Mouse (Mus musculus) left cerebral cortex, postnatal 4 days (tissue): Measurements from ENCODE around the gene Bfsp2. TPM values are rescaled to one million over a fixed set of nuclear protein-coding genes. Genes with fewer than 3 reads are reported as not detected.
A peak's percentile ranks its signal among the peaks of the same experiment; 100 is the strongest.

Source experiments
- DNase-seq: peaks from one replicate; pipeline ENCODE4 v3.0.0-alpha.2; 2022
- intact Hi-C: fragments of 180-260 bp; cut with DNase I; formaldehyde crosslinking; loops from one replicate; pipeline ENCODE4 v1.15.1; 2025
- total RNA-seq, 2 experiments: library from RNA; stranded (reverse); gene quantifications; 2 replicates each; pipeline ENCODE4 v1.2.3; 2021

Gene Bfsp2
- total RNA-seq, 2 experiments from 2014 or later: 0.77 to 1.5 TPM

DNA sequence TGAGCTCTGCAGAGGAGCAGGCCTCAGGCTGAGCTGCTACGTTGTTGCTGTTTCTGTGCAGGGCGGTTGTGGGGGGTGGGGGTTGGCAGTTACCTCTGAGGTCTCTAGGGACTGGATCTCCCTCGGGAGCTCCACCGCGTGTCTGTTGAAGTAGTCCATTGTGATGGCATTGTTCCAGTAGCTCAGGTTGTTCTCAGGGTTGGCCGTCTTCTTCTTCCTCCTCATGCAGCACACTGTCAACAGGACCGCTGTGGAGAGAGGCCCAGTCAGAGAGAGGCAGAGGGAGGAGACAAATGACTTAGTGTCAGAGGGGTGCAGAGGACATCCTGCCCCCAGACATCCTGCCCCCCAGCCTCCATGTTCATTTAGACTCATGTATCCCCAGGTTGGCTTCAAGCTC, 8.9 kb upstream of the Bfsp2 start:
- intact Hi-C loops: no loop called here
- DNase-seq: no peak

GRCm38 (mm10) chr9:103486262-103486661, 6.0 kb upstream of the Bfsp2 start:
- intact Hi-C loops: no loop called here
- DNase-seq: peak; percentile 43

GRCm38 (mm10) chr9:103485606-103486005, 5.4 kb upstream of the Bfsp2 start:
- intact Hi-C loops: no loop called here
- no peak for DNase-seq

DNA sequence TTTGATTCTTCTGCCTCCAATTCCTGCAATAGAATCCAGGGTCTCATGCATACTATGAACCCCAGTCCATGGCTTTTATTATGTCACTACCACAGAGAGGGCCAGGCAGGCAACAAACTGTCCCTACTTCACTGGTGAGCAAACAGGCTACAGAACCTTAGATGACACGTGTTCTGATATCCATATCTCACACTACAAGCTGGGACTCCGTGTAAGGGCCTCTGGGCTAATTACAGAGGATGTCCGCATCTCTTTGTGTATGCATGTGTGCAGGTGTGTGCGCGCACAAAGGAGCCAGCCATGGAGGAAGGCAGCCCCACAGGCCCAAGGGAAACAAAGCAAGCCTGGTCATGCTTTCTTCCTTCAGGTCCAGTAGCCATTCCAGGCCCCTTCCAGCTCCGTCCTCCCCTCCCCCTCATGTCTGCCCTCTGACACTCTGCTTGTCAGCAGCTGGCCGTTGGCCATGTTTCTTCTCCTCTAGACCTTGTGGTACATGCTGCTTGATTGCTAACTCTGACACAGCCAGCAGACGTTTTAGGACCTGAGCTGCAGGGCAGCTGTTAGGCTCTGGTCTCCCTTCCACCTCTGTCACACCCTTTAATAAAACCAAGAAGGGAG, 492 bp upstream of the Bfsp2 start:
- intact Hi-C loops: no loop called here
- DNase-seq: peak; percentile 75

DNA sequence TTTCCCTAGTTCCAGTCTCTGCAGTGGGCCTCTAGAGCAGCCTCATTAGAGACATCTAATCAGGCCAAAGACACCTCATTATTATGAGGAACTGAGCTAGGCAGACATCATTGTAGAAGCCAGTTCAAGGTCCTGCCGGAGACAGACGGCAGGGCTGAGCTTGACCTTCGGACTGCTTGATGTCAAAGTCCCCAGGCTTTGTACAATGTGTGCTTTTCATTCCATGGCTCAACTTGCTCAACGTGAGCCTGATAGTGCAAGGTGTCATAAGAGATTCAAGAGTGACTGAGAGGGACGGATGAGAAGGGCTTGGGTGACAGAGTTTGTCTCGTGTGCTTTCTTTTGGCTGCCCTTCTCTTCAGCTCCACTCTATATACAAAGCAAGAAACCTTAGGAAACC, 4.8 kb downstream of the Bfsp2 start:
- no peak for DNase-seq
- intact Hi-C loops: loop anchor here (10.0 kb wide), 1 partner anchor 111 kb away; the partner anchor contains the start of gene Cdv3

- peak; percentile 27 for DNase-seq
- intact Hi-C loops: loop anchor here (10.0 kb wide), 1 partner anchor 109 kb away; the partner anchor contains the start of gene Cdv3
Observed at GRCm38 (mm10) chr9:103473915-103474688, 6.1 kb downstream of the Bfsp2 start.

GRCm38 (mm10) chr9:103471784-103472183, 8.4 kb downstream of the Bfsp2 start:
- intact Hi-C loops: loop anchor here (10.0 kb wide), 1 partner anchor 107 kb away; the partner anchor contains the start of gene Cdv3
- no peak for DNase-seq

DNA sequence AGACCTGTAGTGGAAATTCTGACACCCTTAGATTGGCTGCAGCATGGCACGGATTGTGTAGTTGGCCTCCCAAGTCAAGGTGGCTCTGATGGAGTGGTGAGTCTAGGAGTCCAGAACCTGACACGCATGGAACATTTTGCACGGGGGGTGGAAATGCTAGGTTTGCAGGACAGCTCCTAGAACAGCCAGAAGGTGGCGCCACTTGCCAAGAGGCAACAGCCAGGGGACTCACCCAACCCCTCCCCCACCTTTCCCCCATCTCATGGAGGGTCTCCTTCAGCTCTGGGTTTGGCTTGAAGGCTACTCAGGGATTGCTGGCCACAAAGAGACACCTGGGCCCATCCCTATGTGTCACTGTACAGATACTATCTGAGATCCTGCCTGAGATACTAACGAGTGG, 10.7 kb downstream of the Bfsp2 start:
- intact Hi-C loops: no loop called here
- peak; percentile 38 for DNase-seq

DNA sequence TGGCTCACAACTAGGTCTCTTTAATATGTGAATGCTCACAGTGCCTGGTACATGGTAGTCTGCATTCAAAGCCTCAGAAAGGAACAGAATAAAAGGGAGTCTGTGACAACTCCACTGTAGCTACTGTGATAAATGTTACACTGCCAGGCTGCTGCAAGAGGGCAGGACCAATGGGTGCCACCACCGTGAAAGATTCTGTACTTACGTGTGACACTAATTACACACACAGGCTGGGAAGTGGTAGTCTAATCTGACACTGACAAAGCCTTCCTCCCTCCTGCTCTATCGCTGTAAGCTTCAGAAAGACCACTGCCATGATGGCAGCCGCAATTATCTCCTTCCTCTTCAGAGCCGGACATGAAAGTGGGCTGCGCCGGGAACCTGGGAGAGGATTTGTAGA, 11.3 kb downstream of the Bfsp2 start:
- no peak for DNase-seq
- intact Hi-C loops: no loop called here

DNA sequence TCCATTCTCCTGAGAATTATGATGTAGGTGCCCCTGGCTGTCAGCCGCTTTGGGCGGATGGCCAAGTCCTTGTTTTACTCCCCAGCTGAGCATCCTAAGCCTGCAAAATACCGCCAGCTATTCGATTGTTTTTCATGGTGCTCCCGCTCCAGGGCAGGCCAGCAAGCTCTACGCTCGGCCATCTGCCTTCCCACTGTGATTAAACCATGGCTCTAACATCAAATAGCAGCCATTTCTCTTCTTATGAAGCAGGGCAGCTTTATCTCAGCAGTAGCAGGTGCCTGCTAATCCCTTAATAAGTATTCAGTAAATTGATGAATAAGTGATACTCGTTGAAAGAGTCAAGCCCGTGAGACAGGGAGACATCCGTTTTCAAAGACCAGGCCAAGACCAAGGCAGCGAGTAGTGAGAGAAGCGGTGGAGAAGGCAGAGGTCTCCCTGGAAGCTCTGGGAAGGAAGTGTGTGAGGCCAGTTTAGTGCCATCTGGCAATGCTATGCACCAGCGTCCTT, 14.5 kb downstream of the Bfsp2 start:
- peak; percentile 72 for DNase-seq
- intact Hi-C loops: no loop called here

- intact Hi-C loops: no loop called here
- no peak for DNase-seq
Observed at GRCm38 (mm10) chr9:103465293-103465692, 14.9 kb downstream of the Bfsp2 start.

DNA sequence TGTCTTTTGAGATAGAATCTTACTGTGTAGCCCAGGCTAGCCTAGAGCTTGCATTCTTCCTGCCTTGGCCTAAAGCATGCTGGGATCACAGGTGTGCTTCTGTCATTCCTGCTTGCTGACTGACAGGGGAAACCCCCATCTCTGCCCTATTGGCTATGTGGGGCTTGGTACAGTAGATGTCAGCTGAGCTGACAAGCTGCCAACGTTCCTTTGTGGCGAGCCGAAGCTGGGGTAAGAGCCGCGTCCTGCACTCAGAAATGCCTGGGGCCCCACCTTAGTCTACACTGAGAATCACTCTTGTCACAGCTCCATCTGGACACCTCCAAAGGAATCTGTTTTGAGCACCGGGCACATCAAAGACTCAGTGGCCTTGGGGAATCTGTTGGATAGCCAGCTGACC, 16.4 kb downstream of the Bfsp2 start:
- intact Hi-C loops: no loop called here
- no peak for DNase-seq

DNA sequence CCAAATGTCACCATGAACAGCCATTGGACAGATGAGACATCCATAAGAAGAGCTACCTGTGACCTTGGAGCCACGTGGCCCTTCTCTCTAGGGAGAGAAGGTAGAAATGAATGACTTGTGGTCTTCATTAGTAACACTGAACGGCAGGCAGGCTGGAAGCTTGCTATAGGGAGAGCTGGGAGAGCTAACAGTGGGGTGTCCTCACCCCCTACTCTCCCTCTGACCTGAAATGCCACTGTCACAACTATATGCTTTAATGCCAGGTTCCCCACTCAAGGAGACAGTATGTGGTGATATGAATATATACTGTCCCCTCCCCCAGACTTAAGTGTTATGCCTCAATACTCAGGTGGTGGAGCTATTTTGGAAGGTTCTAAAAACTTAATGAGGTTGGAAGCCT, 20.4 kb downstream of the Bfsp2 start:
- no peak for DNase-seq
- intact Hi-C loops: no loop called here

- DNase-seq: no peak
- intact Hi-C loops: no loop called here
Observed at GRCm38 (mm10) chr9:103459307-103459706, 20.9 kb downstream of the Bfsp2 start.

GRCm38 (mm10) chr9:103449651-103450050, 30.6 kb downstream of the Bfsp2 start:
- intact Hi-C loops: no loop called here
- DNase-seq: no peak

DNA sequence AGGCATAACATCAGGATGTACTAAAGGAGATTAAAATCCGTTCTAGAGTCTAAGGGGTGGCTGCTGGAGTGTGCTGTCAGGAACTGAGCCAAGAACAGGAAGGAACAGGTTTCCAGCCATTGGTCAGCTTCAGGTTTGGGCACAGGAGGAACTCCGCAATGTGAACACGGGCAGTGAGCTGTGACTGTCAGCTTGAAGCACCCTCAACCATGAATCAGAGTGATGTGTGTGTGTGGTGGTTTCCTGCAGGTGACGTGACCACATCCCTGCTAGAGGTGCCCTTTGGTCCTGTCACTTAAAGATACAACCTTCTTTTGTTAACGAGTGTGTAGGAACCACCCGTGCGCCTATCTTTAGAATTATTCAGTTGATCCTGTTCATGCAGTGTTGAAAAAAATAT, 31.1 kb downstream of the Bfsp2 start:
- intact Hi-C loops: no loop called here

DNA sequence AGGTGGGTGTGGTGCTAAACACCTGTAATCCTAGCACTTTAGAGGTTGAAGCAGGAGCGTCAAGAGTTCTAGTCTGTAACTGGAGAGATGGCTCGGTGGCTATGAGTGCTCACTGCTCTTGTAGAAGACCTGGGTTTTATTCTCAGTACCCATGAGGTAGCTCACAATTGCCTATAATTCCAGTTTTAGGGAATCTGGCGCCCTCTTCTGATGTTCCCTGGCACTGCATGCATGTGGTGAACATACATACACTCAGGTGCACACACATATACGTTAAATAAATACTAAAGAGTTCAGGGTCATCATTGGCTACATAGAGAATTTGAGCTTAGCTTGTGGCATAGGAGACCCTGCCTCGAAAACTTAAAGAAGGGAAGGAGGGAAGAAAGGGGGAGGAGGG, 35.6 kb downstream of the Bfsp2 start:
- intact Hi-C loops: no loop called here
- no peak for DNase-seq

More for the DNA sequence above, 31.1 kb downstream of the Bfsp2 start:
- DNase-seq: no peak

DNA sequence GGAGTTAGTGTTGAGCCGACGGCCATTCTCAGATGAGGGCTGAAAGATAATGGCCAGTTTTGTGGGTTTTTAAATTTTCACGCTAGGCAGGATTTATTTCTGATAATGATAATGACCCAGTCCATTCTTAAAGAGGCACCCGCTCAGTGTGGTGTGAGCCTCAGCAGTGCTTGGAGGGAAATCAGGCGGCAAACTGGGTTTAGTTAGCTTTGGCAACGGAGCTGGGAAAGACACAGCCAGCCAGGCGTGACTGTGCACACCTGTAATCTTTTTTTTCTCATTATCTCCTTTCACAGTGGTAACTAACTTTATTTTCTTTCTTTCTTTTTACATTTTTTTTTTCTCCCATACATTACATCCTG, 36.4 kb downstream of the Bfsp2 start:
- DNase-seq: no peak
- intact Hi-C loops: no loop called here

DNA sequence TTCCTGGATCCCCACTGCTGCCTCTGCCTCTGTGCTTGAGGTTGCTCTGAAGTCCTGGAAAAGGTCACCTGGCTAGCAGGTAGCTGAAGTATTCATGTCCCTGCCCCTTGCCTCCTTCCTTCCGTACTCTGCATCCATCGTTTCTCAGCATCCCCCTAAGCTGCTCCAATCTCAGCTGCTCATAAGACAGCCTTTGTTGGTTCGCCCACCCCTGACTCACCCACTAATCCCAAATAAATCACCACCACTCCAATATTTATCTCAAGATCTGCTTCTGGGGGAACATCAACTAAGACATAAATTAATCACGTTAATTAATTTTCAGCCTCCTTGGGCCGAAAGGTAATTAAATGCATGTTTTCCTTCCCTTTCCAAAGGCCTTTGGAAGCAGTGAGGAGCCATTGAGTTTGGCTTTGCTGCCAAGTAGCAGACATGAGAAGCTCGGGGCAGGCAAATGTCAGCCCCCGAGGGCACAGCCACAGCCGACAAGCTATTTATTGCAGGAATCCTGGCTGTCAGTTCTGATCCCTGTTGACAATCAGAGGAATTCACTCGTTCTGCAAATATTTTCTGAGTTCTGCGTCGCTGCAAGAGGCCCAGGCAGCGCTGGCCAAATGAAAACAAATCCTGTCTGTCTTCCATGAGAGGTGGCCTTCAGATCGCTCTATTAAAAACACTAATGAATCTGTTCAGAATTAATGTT, 36.9 kb downstream of the Bfsp2 start:
- intact Hi-C loops: no loop called here
- DNase-seq: peak; percentile 39

GRCm38 (mm10) chr9:103440597-103440996, 39.6 kb downstream of the Bfsp2 start:
- no peak for DNase-seq
- intact Hi-C loops: no loop called here

DNA sequence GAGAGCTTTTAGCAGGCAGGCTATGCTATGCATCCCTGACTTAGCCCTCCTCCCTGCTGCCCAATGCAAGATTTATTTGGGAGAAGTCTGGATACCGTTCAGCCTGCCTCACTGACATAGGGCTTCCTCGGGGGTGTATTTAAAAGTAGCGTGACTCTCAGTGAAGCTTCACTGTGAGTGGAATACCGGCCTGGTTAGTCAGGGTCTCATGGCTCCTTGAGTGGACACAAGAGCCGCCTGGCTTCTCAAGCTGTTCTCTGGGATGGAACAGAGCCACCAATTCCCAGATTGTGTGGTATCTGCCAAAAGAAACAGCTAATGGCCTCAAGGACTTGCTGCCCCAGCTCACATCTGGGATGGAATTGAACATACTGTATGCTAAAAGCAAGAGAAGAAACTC, 43.1 kb downstream of the Bfsp2 start:
- intact Hi-C loops: no loop called here
- DNase-seq: peak; percentile 41

- DNase-seq: no peak
- intact Hi-C loops: no loop called here
Observed at GRCm38 (mm10) chr9:103434116-103434515, 46.1 kb downstream of the Bfsp2 start.
